17 mouse cellular contexts compared by ENCODE assay signal in genomic region chr2:92649154-92649801, GRCm38 (mm10). TPM values are rescaled to one million over a fixed set of nuclear protein-coding genes. Genes with fewer than 3 reads are reported as not detected.
DNase-seq lines count a peak whose midpoint lies in the region; ATAC-seq lines count a peak whose summit lies in the region.
"Had no signal": no experiment of that assay in that cellular context is flagged by ENCODE, and none has a peak within 500 bp of the region (broad histone marks: within the 10 kb centered on the region; RNA-seq: fewer than 3 reads in every experiment).

No protein-coding gene starts in this region.

- H3K4me3 ChIP-seq in heart, embryonic 11.5 days (ENCODE audit: low read depth, low read length): no peak overlapping the region
- H3K4me3 ChIP-seq in midbrain, embryonic 11.5 days (ENCODE audit: low read depth, low read length): no peak overlapping the region
- H3K4me3 ChIP-seq in midbrain, embryonic 15.5 days: no peak overlapping the region
- H3K4me3 ChIP-seq: limb, embryonic 10.5 days; midbrain, embryonic 12.5 days; stomach, embryonic 15.5 days had no signal

- ATAC-seq in heart, embryonic 11.5 days (replicated peaks; ENCODE audit: insufficient number of reproducible peaks, low FRiP score, low TSS enrichment): peak; percentile 52
- no peak for ATAC-seq in midbrain, embryonic 11.5 days (ENCODE audit: low FRiP score)
- no peak for ATAC-seq in midbrain, embryonic 15.5 days (replicated peaks)
- ATAC-seq: intestine, postnatal 0 days had no signal

- H3K4me1 ChIP-seq in heart, embryonic 11.5 days (ENCODE audit: control insufficient read depth, insufficient read depth, low read length): peaks cover 7% of the 10 kb centered on the region
- no peaks in the 10 kb centered on the region for H3K4me1 ChIP-seq in midbrain, embryonic 11.5 days (ENCODE audit: control insufficient read depth, insufficient read depth, low read length)
- H3K4me1 ChIP-seq in midbrain, embryonic 15.5 days: no peaks in the 10 kb centered on the region

- no peaks in the 10 kb centered on the region for H3K36me3 ChIP-seq in heart, embryonic 11.5 days (ENCODE audit: control insufficient read depth, insufficient read depth, low read length)
- H3K36me3 ChIP-seq in midbrain, embryonic 11.5 days (ENCODE audit: control insufficient read depth, insufficient read depth, low read length): no peaks in the 10 kb centered on the region
- H3K36me3 ChIP-seq in midbrain, embryonic 15.5 days (replicated peaks): no peaks in the 10 kb centered on the region
- H3K36me3 ChIP-seq: limb, embryonic 10.5 days; midbrain, embryonic 12.5 days; stomach, embryonic 15.5 days had no signal

- WGBS in heart, embryonic 11.5 days (ENCODE audit: insufficient replicate concordance): 23% methylated on average over 5 of the region's 5 CpGs
- 76% methylated on average over 5 of the region's 5 CpGs for WGBS in midbrain, embryonic 11.5 days
- 71% methylated on average over 5 of the region's 5 CpGs for WGBS in midbrain, embryonic 15.5 days

- no peak overlapping the region for H3K9ac ChIP-seq in heart, embryonic 11.5 days (ENCODE audit: low read depth, low read length)
- H3K9ac ChIP-seq in midbrain, embryonic 11.5 days (ENCODE audit: low read length): no peak overlapping the region
- no peak overlapping the region for H3K9ac ChIP-seq in midbrain, embryonic 15.5 days
- H3K9ac ChIP-seq: hindbrain, embryonic 14.5 days; midbrain, embryonic 12.5 days; stomach, embryonic 15.5 days had no signal

- no peaks in the 10 kb centered on the region for H3K27me3 ChIP-seq in heart, embryonic 11.5 days (ENCODE audit: control insufficient read depth, insufficient read depth, low read length)
- no peaks in the 10 kb centered on the region for H3K27me3 ChIP-seq in midbrain, embryonic 11.5 days (ENCODE audit: control insufficient read depth, insufficient read depth, low read length)
- no peaks in the 10 kb centered on the region for H3K27me3 ChIP-seq in midbrain, embryonic 15.5 days (replicated peaks)
- H3K27me3 ChIP-seq: midbrain, embryonic 12.5 days; stomach, embryonic 15.5 days had no signal

- H3K4me2 ChIP-seq in heart, embryonic 11.5 days: no peak overlapping the region
- H3K4me2 ChIP-seq in midbrain, embryonic 11.5 days: no peak overlapping the region
- no peak overlapping the region for H3K4me2 ChIP-seq in midbrain, embryonic 15.5 days
- H3K4me2 ChIP-seq: hindbrain, embryonic 14.5 days; midbrain, embryonic 12.5 days; stomach, embryonic 15.5 days had no signal

- H3K9me3 ChIP-seq in heart, embryonic 11.5 days (replicated peaks; ENCODE audit: control insufficient read depth, low read length): no peaks in the 10 kb centered on the region
- H3K9me3 ChIP-seq in midbrain, embryonic 11.5 days (ENCODE audit: control insufficient read depth, low read length): no peaks in the 10 kb centered on the region
- no peaks in the 10 kb centered on the region for H3K9me3 ChIP-seq in midbrain, embryonic 15.5 days
- H3K9me3 ChIP-seq: limb, embryonic 10.5 days; midbrain, embryonic 12.5 days; stomach, embryonic 15.5 days had no signal

- no peak for DNase-seq in heart, adult 8-10 months (ENCODE audit: low spot score)
- peak; percentile 72 for DNase-seq in midbrain, embryonic 11.5 days (ENCODE audit: low spot score, missing footprints)
- peak; percentile 59 for DNase-seq in liver
- DNase-seq in thymus, postnatal 14 days: peak; percentile 45
- no peak for DNase-seq in urinary bladder, postnatal 36 days (ENCODE audit: low spot score in 2 of 2)
- DNase-seq in urinary bladder, postnatal 10 days (ENCODE audit: low spot score): no peak
- DNase-seq: adrenal gland, postnatal 10 days; cerebellum, postnatal 10 days; gastrocnemius, postnatal 36 days; right cerebral cortex, postnatal 4 days had no signal

- no peak overlapping the region for H3K27ac ChIP-seq in heart, embryonic 11.5 days (ENCODE audit: low read depth, low read length)
- H3K27ac ChIP-seq in midbrain, embryonic 11.5 days (ENCODE audit: low read depth, low read length): no peak overlapping the region
- no peak overlapping the region for H3K27ac ChIP-seq in midbrain, embryonic 15.5 days
- H3K27ac ChIP-seq: hindbrain, embryonic 14.5 days; limb, embryonic 10.5 days; midbrain, embryonic 12.5 days; stomach, embryonic 15.5 days had no signal

RNA-seq across cellular contexts. Expression of gene Chst1, which starts 49.8 kb away (rescaled TPM):
- 1.1 and 1.4 TPM in 2 replicates for polyA plus RNA-seq in heart, embryonic 11.5 days (2014; fragmentation: Nextera tagmentation; extraction: Ambion mirVana)
- total RNA-seq in heart, adult 8-10 months (2022): 1 to 10 TPM; 1.6 to 2.1 (median 1.9) TPM
- polyA plus RNA-seq in midbrain, embryonic 11.5 days (2014; fragmentation: Nextera tagmentation; extraction: Ambion mirVana): 4.2 and 4.3 TPM in 2 replicates
- polyA plus RNA-seq in midbrain, embryonic 15.5 days (2015; fragmentation: Nextera tagmentation; extraction: Ambion mirVana): 48.0 and 49.6 TPM in 2 replicates

Comparison
In these comparisons a context has a peak if more than half of its experiments do, and no peak if none do; other contexts are left out.
1. DNase-seq: peak in midbrain, embryonic 11.5 days (single experiment), liver (single experiment) and thymus, postnatal 14 days (single experiment); none in heart, adult 8-10 months (single experiment), urinary bladder, postnatal 36 days (0 of 2) and urinary bladder, postnatal 10 days (single experiment).